Mouse (Mus musculus) erythroblast, embryonic 14.5 days (primary cell): ENCODE results near the gene Entpd1.

Source experiments
- GATA1 ChIP-seq: IDR thresholded peaks from 2 replicates; pipeline ENCODE4 v1.6.1; 2012; ENCODE audit warnings: low read length, inconsistent platforms, mixed read lengths
- TAL1 ChIP-seq: IDR thresholded peaks from 3 replicates; pipeline ENCODE4 v1.6.1; 2012; ENCODE audit warnings: low read length, inconsistent platforms, mixed read lengths

DNA sequence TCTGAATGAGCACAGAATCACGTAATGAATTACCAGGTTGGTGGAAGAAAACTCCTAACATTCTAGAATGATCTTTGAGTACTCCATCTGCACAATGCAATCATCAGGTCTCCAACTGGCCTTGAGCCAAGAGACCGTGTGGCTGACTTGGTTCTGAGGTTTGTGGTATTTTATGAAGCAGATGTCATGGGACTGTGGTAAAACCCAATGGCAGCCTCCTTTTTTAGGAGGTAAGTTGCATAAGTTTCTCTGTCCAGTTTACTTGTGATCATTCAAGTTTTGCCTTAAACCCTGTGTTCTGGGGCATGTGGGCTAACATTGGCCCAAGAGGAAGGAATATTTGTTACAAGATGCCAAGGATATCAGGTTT lies 176.5 kb downstream of the Entpd1 start:
- TF ChIP-seq GATA1 (no peak), TAL1 (no peak)
